Mouse (Mus musculus) spleen, adult 18-20 months (tissue): ENCODE data around the gene Ablim1.

Experiments used
- DNase-seq, 2 experiments: peaks; one replicate each; pipeline ENCODE4 v3.0.0; 2022; ENCODE audit warnings: mixed read lengths in 2 of 2

Gene Ablim1

DNA sequence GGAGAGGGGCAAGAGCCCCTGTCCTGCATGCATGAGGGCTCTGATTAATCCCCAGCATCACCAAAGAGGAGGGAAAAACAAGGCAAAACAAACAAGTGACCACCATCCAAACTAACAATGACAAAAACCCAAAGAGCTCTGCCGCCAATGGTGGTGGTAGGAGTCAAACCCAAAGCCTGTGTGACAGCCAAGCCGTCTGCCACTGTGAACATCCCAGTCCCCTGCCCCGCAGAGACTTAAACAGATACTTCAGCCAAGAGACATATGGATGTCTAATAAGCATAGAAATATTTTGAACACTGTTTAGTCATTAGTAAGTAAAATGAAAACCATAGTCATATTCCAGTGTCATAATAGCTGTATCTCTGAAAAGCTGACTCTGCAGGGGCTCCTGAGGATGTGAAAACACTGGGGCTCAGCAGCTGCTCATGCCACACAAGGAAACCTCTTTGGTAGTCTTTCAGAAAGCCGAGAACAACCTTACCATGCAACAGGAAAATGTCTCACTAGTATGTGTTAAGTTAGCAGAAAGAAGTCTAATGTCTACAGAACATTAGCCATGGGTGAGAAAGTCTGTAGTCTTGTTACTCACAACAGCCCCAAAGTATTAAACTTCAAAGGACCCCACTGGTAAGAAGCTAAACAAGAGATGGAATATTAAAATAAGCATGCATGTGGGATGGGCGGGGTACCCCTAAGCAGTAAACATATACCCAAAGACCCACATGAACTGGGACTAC lies 221.6 kb downstream of the Ablim1 start:
- DNase-seq: no peak

DNA sequence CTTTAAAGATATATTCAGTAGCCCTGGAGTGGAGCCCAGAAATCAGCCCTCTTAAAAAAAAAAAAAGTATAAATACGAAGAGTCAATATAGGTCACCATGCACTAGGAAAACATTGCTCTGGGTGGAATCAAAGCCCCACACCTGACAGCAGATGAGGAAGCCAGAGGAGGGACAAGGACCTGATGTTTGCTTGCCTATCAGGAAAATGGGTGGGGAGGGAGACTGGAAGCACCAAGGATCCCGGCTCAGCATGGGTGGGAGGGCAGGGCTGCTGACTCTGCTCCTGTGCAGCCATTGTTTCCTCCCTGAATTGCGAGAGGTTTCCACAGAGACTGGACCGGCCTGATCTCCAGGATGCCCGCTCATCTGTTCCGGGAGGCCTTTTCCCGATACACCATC lies 223.4 kb downstream of the Ablim1 start:
- no peak for DNase-seq

DNA sequence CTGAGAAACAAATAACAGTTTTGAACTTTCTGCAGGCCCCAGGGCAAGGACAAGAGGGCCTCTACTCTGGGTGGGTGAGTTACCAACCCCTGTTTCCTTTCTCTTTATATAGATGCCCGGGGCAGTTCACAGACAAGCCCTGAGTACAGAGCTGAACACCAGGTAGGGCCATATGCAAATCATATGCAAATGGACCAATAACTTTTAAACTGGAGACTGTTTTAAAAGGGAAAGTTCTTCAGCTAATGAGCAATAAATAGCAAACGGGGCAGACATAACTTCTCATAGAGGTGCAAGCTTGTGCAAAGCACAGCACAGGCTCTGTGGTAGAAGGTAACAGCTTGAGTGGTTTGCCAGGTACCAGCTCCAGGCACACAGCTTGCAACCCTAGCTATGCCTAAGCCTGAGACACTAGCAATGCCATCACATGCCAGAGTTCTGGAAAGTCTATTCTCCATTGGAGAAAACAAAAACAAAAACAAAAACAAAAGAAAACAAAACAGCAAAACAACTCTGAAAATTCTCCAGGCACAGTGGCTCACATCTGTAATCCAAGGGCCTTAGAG lies 225.8 kb downstream of the Ablim1 start:
- DNase-seq: no peak

DNA sequence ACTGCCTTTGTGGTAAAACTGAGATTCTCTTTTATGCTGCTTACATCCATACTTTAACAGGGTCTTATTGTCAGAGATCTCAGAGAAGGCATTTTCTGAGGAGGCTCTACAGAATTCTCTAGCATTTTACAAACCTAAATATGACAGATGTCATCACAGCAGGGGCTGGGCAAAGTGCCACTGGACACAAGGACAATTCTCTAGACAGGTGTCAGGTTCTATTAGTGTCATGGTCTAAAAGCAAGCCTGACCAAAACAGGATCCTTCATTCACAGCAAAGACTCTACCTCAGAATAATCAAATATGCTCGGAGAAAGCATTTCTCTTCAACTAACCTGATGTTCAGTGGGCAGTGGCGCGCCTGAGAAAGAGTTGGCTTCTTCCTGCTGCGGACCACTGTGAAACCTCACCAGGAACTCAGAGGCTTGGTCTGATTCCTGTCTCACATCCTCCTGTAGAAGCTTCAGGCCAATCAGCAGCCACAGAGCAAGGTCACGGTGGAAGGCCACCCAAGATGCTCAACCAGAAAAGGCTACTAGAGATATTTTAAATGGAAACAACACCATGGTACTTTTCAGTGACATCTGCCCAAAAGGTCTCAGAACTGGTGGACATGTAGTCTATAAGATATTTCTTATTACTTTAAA lies 230.1 kb downstream of the Ablim1 start:
- no peak for DNase-seq

DNA sequence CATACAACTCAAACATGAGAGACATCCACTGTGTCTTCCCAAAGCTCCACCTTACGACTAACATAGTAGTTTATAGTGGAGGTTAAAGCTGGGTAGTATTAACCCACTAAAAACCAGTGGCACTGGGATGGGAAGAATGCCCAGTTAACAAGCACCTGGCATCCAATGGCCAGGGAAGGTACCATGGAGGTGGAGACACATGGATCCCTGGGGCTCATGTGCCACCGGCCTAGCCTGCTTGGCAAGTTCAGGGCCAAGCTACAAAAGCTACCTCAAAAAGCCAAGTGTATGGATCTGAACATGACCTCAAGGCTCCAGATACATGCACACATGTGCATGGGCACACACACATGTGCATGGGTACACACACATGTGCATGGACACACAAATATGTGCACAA lies 230.8 kb downstream of the Ablim1 start:
- no peak for DNase-seq

DNA sequence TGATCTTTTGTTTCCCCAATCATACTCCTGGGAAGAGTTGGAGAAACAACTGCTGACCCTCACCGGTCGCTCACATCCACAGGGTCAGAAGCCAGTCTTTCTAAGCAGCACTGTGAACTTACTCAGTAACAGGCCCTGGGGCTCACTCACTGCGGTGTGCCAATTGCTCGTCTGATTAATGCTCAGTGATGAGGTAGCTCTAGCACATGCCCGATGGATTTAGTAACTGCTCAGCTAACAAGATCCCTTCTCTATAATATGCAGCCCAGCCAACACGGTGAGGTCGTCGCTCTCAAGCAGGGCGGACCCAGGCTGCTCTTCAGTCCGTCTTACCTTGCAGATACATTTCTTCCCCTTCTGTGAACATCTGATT lies 231.6 kb downstream of the Ablim1 start:
- no peak for DNase-seq

DNA sequence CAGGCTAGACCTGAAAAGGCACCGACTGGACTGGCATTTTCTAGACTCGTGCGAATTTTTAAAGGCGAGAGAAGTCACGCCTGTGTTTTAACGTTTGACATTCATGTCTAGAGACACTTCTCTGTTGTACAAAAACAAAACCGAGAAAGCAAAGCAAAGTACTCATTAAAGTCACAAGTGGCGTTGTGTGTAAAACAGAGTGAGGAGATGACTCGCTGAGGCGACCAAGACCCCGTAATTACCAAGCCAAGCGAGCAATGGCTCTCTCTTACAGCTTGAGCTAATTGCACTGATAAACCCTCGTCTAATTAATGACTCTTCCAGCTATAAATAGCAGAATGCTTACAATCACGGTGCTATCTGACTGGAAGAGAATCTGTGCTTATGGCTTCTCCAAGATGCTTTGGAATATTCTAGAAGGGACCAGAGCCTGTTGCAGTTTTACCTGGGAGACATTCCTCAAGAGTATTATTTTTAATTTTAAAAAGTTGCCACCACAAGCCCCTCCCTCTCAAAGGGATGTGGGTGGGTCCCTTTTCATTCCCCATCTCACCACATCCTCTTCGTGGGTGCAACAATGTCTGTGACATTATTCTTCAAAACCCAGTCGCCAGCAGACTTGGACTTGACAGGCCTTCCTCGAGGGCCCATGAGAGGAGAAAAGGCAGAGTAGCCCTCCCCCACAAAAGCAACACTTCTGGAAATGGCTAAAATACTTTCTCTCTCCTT lies 232.1 kb downstream of the Ablim1 start:
- no peak for DNase-seq

DNA sequence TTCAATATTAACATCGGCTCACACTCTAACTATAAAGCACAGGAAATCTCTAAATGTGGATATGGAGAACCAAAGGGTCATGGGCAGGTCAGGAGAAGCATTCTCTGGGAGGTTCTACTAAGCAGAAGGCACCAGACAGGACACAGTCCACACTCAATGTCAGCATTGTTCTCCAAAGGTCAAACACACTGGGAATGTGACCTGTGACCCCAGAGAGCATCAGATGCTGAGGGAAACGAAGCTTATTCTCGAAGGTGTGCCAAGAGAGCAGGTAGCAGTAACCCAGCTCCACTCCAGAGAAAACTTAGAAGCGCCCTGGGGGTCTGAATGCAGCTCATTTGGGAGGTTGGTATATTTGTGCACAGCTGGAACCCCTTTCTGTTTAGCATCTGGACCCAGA lies 233.2 kb downstream of the Ablim1 start:
- no peak for DNase-seq

DNA sequence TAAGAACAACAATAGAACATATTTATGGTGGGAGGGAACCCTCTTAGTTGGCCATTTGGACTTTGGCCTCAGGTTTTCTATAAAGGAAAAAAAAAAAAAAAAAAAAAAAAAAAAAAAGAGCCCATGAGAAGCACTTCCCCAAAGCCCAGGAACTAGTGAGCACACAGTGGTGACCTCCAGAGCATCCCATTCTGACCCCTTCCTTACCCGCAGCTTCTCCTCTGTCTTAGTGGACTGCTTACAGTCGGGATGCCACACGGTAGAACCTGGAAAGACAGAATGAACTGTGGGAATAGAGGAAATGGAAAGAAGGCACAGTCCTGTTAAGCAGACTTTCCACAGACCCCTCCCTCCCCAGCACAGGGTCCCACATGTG lies 235.1 kb downstream of the Ablim1 start:
- no peak for DNase-seq

DNA sequence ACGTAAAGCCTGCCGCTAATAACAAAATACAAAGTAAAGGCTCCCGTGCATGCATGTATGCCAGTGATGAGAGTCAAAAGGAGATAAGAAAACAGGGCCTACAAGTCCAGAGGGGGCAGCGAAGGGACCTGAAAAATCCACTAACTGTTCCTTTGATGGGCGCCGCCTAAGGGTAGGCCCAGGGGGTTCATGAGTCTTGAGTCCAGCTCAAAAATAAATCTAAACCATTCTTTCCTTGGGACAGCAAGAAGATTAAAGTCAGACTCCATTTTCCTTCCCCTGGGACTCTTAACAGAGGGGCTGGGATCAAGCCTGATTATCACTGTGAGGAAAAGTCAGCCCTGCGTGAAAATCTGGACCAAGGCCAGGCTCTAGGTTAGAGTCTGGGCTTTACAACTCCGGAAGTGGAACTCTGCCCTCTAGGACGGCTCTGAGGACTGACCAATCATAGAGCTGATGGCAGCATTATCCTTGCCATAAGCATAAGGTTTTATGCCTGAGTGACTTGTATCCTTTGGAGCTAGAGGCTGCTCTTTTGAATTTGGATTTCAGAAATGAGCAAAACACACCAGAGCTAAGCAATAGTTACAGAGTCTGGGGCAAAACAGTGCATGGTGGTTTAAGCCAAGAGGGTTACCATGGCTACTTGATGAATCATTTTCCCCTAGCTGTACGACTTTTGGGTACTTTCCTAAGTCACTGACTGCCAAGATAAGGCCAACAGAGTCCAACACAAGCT lies 235.7 kb downstream of the Ablim1 start:
- DNase-seq: no peak

DNA sequence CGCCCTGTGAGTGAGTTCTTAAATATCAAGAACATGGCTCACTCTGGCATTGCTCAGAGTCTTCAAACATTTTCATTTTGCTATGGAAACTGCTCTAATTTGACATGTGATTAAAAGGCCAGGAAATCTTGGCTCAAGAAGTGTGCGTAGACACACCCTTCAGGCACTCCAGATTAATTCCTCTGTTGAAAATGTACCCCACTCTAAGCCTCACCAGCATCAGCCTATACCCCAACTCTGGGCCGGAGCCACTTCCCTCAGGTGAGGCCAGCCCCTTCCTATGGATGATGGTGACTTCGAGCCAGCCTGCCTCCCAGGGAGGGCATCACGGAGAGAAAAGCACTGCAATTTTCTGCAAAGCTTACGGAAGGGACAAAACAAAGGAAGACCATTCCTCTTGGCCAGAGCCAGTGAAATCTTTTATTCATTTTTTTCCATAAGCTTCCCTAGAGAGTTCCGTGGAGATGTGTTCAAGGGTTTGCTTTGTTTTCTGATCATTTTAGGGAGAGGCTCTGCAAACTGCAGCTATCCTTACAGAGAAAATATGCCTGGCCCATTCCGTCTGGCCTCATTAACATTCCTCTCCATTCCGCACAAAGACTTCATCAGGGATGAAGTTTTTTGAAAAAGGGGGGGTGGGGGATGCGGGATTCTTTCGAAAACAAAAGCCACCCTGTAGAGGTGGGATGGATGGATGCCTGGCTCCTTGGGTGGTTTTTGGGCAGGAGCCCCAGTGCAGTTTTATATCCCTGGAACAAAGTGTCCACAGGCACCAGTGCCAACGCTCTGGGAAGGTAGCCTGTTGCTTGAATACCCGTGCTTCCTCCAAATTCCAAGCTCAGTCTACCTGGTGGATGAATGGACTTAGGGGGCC lies 236.7 kb downstream of the Ablim1 start:
- DNase-seq: no peak

DNA sequence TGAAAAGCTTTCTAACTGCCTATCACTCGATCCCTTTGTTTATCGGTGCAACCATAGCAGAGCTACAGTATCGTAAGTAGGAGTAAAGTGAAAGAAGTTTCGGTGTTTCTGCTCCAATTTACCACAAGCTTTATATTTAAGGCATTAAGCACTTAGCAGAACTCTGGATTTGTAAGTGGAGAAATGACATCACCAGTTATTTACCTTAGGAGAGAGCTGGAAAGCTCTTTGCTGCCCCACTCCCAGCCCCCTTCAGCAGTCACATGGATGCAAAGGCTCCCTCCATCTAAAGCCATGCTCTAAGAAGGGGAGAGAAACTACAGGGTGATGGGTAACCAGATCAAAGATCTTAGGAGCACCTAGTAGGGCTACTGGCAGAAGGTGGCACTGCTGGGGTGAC lies 241.3 kb downstream of the Ablim1 start:
- no peak for DNase-seq

DNA sequence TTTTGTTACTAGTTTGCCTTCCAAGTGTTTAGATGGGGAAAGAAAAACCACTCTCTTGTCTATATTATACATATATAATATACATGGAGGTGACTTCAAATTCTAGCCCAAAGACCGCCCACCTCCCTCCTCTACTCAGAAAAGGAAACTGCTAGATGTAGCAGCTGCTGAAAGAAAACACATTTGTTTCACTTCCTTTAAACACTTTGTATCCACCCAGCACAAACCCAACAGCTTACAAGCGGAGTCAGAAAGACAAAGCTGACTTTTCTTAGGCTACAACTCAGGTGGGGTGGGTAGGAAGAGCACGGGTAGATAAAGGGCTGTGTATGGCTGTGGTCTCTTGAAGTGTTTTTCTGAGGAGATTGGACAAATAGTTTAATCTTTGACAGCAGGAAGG lies 242.0 kb downstream of the Ablim1 start:
- no peak for DNase-seq

DNA sequence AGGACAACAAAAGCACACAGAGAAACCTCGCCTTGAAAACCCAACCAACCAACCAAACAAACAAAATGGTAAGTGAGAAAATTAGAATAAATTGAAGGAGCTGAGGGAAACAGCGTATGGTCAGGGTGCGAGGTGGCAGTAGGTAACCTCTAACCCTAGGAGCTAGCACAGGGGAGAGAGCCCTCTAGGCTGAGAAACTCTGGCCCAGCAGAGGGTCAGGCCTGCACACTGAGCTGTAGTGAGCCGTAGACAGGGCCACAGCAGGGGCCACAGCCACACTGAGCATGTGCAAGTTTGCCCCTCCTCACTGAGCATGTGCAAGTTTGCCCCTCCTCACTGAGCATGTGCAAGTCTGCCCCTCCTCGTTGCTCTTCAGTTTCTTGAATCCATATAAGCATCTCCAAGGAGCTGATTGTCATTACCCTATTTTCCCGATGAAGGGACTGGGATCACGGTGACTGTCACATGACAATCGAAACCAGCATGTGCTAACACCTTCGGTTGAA lies 247.6 kb downstream of the Ablim1 start:
- no peak for DNase-seq

DNA sequence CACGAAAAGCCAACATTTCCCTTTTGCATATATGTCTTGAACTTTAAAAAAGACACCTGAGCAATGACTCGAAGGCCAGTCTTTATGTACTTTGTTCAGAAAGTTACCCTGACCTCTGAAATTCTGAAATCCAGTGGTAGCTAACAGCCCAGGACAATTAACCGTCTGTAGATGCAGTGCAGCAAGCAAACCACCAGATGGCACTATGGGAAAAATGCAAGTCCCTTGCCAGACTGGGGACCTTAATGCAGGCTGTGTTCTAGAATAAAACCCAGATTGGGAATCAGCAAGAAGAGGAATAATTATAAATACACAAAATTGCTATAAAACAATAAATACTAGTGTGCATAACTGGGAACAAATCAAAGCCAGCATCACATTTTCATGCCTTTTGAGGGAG lies 248.4 kb downstream of the Ablim1 start:
- peak in 1 of 2 experiments; percentile 65 for DNase-seq

DNA sequence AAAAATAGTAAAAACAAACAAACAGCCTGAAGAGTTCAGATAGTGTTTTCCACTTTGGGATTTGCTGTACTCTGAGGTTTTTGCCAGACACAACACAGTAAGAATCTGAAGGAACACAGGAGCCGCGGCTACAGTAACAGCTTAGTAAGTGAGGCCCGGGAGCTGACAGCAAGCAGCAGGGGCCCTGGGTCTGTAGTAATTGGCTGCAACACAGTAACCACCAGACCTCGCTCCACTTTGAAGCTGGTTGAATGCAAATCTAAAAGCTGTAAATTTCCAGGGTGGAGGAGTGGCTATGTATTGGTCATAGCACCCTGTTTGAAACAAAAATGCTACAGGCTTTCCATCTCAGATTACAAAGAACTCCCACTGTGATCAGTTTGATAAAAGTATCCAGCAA lies 252.0 kb downstream of the Ablim1 start:
- DNase-seq: no peak

DNA sequence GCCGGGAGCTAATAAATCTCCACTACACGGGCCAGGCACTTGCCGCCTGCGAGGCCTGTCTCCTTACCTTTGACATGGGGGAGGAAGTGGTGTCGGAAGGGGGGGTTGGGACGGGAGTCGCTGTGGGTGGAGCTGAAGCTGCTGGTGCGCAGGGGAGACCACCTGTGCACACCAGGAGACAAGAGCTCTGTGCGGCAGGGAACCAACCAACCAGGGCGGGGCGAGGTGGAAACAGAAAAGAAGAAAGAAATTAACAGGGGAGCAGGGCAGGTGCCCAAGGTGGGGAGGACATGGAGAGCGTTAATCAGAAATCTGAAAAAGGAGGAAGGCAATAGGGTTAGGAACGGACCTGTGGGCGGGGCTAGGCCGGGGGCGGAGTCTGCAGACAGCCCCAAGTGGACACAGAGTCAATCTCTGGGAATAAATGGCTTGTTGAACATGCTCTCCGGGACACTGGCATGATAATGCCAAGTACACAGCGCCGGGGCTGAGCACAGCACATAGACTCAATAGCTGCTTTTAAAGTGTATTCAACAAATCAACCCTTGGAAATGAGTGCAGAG lies 255.6 kb downstream of the Ablim1 start:
- DNase-seq: no peak

DNA sequence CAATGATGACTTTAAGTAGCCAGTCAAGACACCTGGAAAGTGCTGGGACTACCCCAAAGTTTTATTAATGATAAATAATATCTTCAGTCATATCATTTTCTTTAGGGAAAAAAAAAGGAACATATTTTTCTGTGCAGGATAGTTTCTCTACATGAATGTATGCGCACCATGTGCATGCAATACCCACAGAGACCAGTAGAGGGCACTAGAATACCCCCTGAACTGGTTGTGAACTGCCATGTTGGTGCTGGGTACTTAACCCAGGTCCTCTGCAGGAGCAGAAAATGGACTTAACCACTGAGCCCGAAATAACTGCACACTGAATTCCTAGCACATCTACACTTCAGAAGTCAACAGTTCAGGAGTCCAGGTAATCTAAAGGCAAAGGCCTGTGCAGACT lies 257.2 kb downstream of the Ablim1 start:
- DNase-seq: no peak

DNA sequence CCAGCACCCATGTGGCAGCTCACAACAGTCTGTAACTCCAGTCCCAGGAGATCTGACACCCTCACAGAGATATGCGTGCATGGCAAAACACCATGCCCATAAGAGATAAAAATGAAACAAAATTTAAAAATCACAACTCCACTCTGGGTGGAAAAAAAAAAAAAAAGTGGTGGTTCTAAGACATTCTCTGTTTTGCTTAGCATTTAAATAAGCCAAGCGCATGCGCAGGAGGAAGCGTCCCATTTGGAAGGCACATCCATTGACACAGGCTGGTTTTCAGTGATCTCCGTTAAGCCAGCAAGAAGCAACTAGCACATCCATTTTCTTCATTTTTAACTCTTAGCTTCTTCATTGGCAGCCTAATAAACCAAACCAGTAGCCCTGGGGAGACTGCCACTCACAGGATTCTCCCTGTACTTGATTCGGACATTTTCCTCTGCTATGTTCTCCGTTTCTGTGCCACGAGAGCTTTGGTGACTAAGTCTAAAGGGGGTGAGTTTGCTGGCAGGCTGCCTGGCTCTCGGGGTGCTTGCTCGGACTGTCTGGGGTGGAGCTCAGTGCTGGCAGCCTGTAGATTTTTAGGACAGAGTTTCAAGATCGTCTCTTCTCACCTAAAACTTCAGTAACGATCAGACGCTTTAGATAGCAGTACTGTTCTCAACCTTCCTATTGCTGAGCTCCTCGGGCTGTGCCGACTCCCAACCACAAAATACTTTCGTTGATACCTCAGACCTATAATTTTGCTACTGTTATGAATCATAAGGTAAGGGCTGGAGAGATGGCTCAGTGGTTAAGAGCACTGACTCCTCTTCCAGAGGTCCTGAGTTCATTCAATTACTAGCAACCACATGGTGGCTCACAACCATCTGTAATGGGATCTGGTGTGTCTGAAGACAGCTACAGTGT lies 259.3 kb downstream of the Ablim1 start:
- no peak for DNase-seq

DNA sequence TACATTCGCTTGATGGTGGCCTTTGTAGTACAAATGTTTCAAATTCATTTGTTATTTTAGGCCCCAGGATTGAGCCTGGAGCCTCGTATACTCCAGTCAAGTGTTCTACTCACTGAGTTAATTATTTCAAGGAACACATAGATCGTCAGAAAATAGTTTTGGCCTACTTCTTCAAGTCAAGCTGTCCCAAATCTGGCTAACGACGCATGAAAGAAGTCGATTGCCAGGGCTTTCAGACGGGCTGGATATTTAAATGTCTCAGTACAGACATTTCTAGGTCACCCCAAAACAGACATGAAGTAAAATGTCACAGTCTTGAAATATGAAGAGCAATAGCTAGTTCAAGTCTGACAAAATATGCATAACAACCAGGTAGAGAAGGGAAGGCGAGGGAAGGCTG lies 261.8 kb downstream of the Ablim1 start:
- no peak for DNase-seq

DNA sequence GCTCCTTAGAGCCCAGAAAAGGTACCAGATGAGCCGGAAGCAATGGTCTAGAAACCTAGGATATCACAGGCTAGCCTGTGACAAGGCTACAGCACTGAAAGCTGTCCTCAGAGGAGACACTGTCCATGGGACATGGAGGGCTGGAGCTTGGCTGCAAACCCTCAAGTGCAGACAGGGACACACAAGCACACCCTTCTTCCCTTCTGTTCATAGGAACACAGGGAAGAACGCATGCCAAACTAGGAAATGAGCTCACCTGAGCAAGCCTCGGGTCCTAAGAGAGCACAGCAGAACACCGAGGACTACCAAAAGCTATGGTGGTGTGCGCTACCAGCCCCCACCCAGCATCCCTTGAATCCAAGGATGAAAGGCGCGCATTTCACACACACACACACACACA lies 262.7 kb downstream of the Ablim1 start:
- no peak for DNase-seq
